Mouse (Mus musculus) megakaryocyte progenitor cell, adult 5-6 weeks (primary cell): Measurements from ENCODE around the gene Setd3. TPM values are rescaled to one million over a fixed set of nuclear protein-coding genes. Genes with fewer than 3 reads are reported as not detected.

Source experiments
- ATAC-seq: replicated peaks from 2 replicates; pipeline ENCODE4 v1.8.0; 2016; ENCODE audit warnings: mild to moderate bottlenecking, moderate TSS enrichment, inconsistent platforms; ENCODE audit not compliant: poor library complexity
- total RNA-seq, 2 experiments: library from RNA; stranded (forward) in 1 of 2; stranded (reverse) in 1 of 2; fragments of 157-497, 149-512 nt in 1 of 2; fragments of 200-1000 nt in 1 of 2; gene quantifications; 2 replicates each; pipeline versions ENCODE4 v1.2.3 to v1.2.4; 2015 to 2017

Gene Setd3
- total RNA-seq, 2 experiments from 2014 or later, result 44.5 to 78.3 TPM

GRCm38 (mm10) chr12:108204978-108205377 lies 25.9 kb upstream of the Setd3 start:
- no peak for ATAC-seq

GRCm38 (mm10) chr12:108203895-108204294 lies 24.8 kb upstream of the Setd3 start:
- no peak for ATAC-seq

GRCm38 (mm10) chr12:108200094-108200493 lies 21.0 kb upstream of the Setd3 start:
- ATAC-seq, result no peak

- no peak for ATAC-seq
Observed at GRCm38 (mm10) chr12:108198447-108198846, 19.3 kb upstream of the Setd3 start.

GRCm38 (mm10) chr12:108195761-108196160 lies 16.6 kb upstream of the Setd3 start:
- no peak for ATAC-seq

GRCm38 (mm10) chr12:108193878-108194277 lies 14.8 kb upstream of the Setd3 start:
- ATAC-seq, result no peak

GRCm38 (mm10) chr12:108187541-108188091 lies 8.5 kb upstream of the Setd3 start:
- ATAC-seq, result no peak

- ATAC-seq, result no peak
Observed at GRCm38 (mm10) chr12:108181716-108182115, 2.6 kb upstream of the Setd3 start.

GRCm38 (mm10) chr12:108179321-108180266 lies 480 bp upstream of the Setd3 start, which contains the start of gene Ccnk:
Ccnk (plus strand) TSS chr12:108179579.
- ATAC-seq, result peak; percentile 82

- ATAC-seq, result peak; percentile 47
Observed at GRCm38 (mm10) chr12:108178331-108179245, 526 bp downstream of the Setd3 start.

- ATAC-seq, result no peak
Observed at GRCm38 (mm10) chr12:108176366-108176765, 2.7 kb downstream of the Setd3 start.

- ATAC-seq, result no peak
Observed at GRCm38 (mm10) chr12:108174606-108175505, 4.3 kb downstream of the Setd3 start.

- ATAC-seq, result no peak
Observed at GRCm38 (mm10) chr12:108172639-108173038, 6.5 kb downstream of the Setd3 start.

GRCm38 (mm10) chr12:108171336-108171735 lies 7.8 kb downstream of the Setd3 start:
- no peak; the same call in 1 of the 2 replicates for ATAC-seq

GRCm38 (mm10) chr12:108170467-108170866 lies 8.6 kb downstream of the Setd3 start:
- ATAC-seq, result peak; percentile 73

GRCm38 (mm10) chr12:108168909-108169308 lies 10.2 kb downstream of the Setd3 start:
- peak; percentile 50 for ATAC-seq

- ATAC-seq, result no peak
Observed at GRCm38 (mm10) chr12:108163706-108164105, 15.4 kb downstream of the Setd3 start.

GRCm38 (mm10) chr12:108162036-108162435 lies 17.1 kb downstream of the Setd3 start:
- ATAC-seq, result peak; percentile 90

GRCm38 (mm10) chr12:108159863-108160262 lies 19.3 kb downstream of the Setd3 start:
- ATAC-seq, result 0 out of 2 replicates have a peak, but pooled peaks have one; percentile 34

- ATAC-seq, result peak; percentile 63
Observed at GRCm38 (mm10) chr12:108152743-108153142, 26.4 kb downstream of the Setd3 start.
